Mouse (Mus musculus): ENCODE data around the gene Aldh3a1. TPM values are rescaled to one million over a fixed set of nuclear protein-coding genes. Genes with fewer than 3 reads are reported as not detected.
A peak's percentile ranks its signal among the peaks of the same experiment; 100 is the strongest.

The Aldh3a1 gene
- polyA plus RNA-seq, 1 experiment: 1.6 TPM

GRCm38 (mm10) chr11:61225511-61225910, 18.2 kb downstream of the Aldh3a1 start:
- TF ChIP-seq CTCF (IDR thresholded peaks at IDR 0.05; ENCODE audit: control insufficient read depth, insufficient read depth, insufficient replicate concordance, low read depth, low read length) (no peak), POLR2A (IDR thresholded peaks at IDR 0.05; ENCODE audit: control insufficient read depth, low read depth, low read length) (no peak)
- 0 out of 2 replicates have a peak, but pooled peaks cover 2% of the 10 kb centered on the region for H3K4me1 ChIP-seq (ENCODE audit: control insufficient read depth, insufficient read depth, low read length)
- H3K27ac ChIP-seq (ENCODE audit: control insufficient read depth, insufficient read depth, low read depth, low read length): no peak overlapping the region
- no peaks in the 10 kb centered on the region for H3K36me3 ChIP-seq (ENCODE audit: control insufficient read depth, insufficient read depth, low read length)
- no peaks in the 10 kb centered on the region for H3K27me3 ChIP-seq (ENCODE audit: control insufficient read depth, insufficient read depth, low read length)
- no peak overlapping the region for H3K4me3 ChIP-seq (ENCODE audit: control insufficient read depth, low read depth, low read length)

- TF ChIP-seq POLR2A (IDR thresholded peaks at IDR 0.05; ENCODE audit: control insufficient read depth, low read depth, low read length) (no peak), CTCF (IDR thresholded peaks at IDR 0.05; ENCODE audit: control insufficient read depth, insufficient read depth, insufficient replicate concordance, low read depth, low read length) (no peak)
- Histone ChIP-seq H3K4me1 (ENCODE audit: control insufficient read depth, insufficient read depth, low read length) (0 out of 2 replicates have a peak, but pooled peaks cover 2% of the 10 kb centered on the region), H3K36me3 (ENCODE audit: control insufficient read depth, insufficient read depth, low read length) (no peaks in the 10 kb centered on the region), H3K4me3 (ENCODE audit: control insufficient read depth, low read depth, low read length) (no peak overlapping the region), H3K27ac (ENCODE audit: control insufficient read depth, insufficient read depth, low read depth, low read length) (no peak overlapping the region), H3K27me3 (ENCODE audit: control insufficient read depth, insufficient read depth, low read length) (no peaks in the 10 kb centered on the region)
Observed at GRCm38 (mm10) chr11:61225941-61226412, 18.6 kb downstream of the Aldh3a1 start.

GRCm38 (mm10) chr11:61227816-61228215, 20.5 kb downstream of the Aldh3a1 start:
- 0 out of 2 replicates have a peak, but pooled peaks cover 2% of the 10 kb centered on the region for H3K4me1 ChIP-seq (ENCODE audit: control insufficient read depth, insufficient read depth, low read length)
- H3K4me3 ChIP-seq (ENCODE audit: control insufficient read depth, low read depth, low read length): no peak overlapping the region
- H3K36me3 ChIP-seq (ENCODE audit: control insufficient read depth, insufficient read depth, low read length): no peaks in the 10 kb centered on the region
- TF ChIP-seq POLR2A (IDR thresholded peaks at IDR 0.05; ENCODE audit: control insufficient read depth, low read depth, low read length): no peak
- TF ChIP-seq CTCF (IDR thresholded peaks at IDR 0.05; ENCODE audit: control insufficient read depth, insufficient read depth, insufficient replicate concordance, low read depth, low read length): no peak
- H3K27me3 ChIP-seq (ENCODE audit: control insufficient read depth, insufficient read depth, low read length): no peaks in the 10 kb centered on the region
- 0 out of 2 replicates have a peak overlapping the region, but pooled peaks have one; percentile 45 for H3K27ac ChIP-seq (ENCODE audit: control insufficient read depth, insufficient read depth, low read depth, low read length)

- H3K4me1 ChIP-seq (ENCODE audit: control insufficient read depth, insufficient read depth, low read length): 0 out of 2 replicates have a peak, but pooled peaks cover 2% of the 10 kb centered on the region
- H3K4me3 ChIP-seq (ENCODE audit: control insufficient read depth, low read depth, low read length): no peak overlapping the region
- no peaks in the 10 kb centered on the region for H3K27me3 ChIP-seq (ENCODE audit: control insufficient read depth, insufficient read depth, low read length)
- H3K36me3 ChIP-seq (ENCODE audit: control insufficient read depth, insufficient read depth, low read length): no peaks in the 10 kb centered on the region
- H3K27ac ChIP-seq (ENCODE audit: control insufficient read depth, insufficient read depth, low read depth, low read length): no peak overlapping the region; the same call in 1 of the 2 replicates
- TF ChIP-seq CTCF (IDR thresholded peaks at IDR 0.05; ENCODE audit: control insufficient read depth, insufficient read depth, insufficient replicate concordance, low read depth, low read length): no peak
Observed at GRCm38 (mm10) chr11:61228406-61228805, 21.1 kb downstream of the Aldh3a1 start.

- Histone ChIP-seq H3K4me1 (ENCODE audit: control insufficient read depth, insufficient read depth, low read length) (no peaks in the 10 kb centered on the region), H3K27ac (ENCODE audit: control insufficient read depth, insufficient read depth, low read depth, low read length) (peak overlapping the region; percentile 17), H3K4me3 (ENCODE audit: control insufficient read depth, low read depth, low read length) (no peak overlapping the region), H3K36me3 (ENCODE audit: control insufficient read depth, insufficient read depth, low read length) (no peaks in the 10 kb centered on the region), H3K27me3 (ENCODE audit: control insufficient read depth, insufficient read depth, low read length) (no peaks in the 10 kb centered on the region)
- TF ChIP-seq CTCF (IDR thresholded peaks at IDR 0.05; ENCODE audit: control insufficient read depth, insufficient read depth, insufficient replicate concordance, low read depth, low read length) (peak; percentile 41; the same call in 1 of the 2 replicates), POLR2A (IDR thresholded peaks at IDR 0.05; ENCODE audit: control insufficient read depth, low read depth, low read length) (no peak)
Observed at GRCm38 (mm10) chr11:61231329-61231728, 24.0 kb downstream of the Aldh3a1 start.

GRCm38 (mm10) chr11:61234174-61234573, 26.8 kb downstream of the Aldh3a1 start:
- no peak overlapping the region for H3K27ac ChIP-seq (ENCODE audit: control insufficient read depth, insufficient read depth, low read depth, low read length)
- TF ChIP-seq POLR2A (IDR thresholded peaks at IDR 0.05; ENCODE audit: control insufficient read depth, low read depth, low read length) (no peak), CTCF (IDR thresholded peaks at IDR 0.05; ENCODE audit: control insufficient read depth, insufficient read depth, insufficient replicate concordance, low read depth, low read length) (no peak)
- H3K4me1 ChIP-seq (ENCODE audit: control insufficient read depth, insufficient read depth, low read length): no peaks in the 10 kb centered on the region
- H3K36me3 ChIP-seq (ENCODE audit: control insufficient read depth, insufficient read depth, low read length): no peaks in the 10 kb centered on the region
- no peaks in the 10 kb centered on the region for H3K27me3 ChIP-seq (ENCODE audit: control insufficient read depth, insufficient read depth, low read length)
- no peak overlapping the region for H3K4me3 ChIP-seq (ENCODE audit: control insufficient read depth, low read depth, low read length)

- H3K27me3 ChIP-seq (ENCODE audit: control insufficient read depth, insufficient read depth, low read length): no peaks in the 10 kb centered on the region
Observed at GRCm38 (mm10) chr11:61236015-61236414, 28.7 kb downstream of the Aldh3a1 start.

More at GRCm38 (mm10) chr11:61236015-61236414, 28.7 kb downstream of the Aldh3a1 start:
- Histone ChIP-seq H3K4me3 (ENCODE audit: control insufficient read depth, low read depth, low read length) (no peak overlapping the region), H3K27ac (ENCODE audit: control insufficient read depth, insufficient read depth, low read depth, low read length) (no peak overlapping the region), H3K36me3 (ENCODE audit: control insufficient read depth, insufficient read depth, low read length) (no peaks in the 10 kb centered on the region), H3K4me1 (ENCODE audit: control insufficient read depth, insufficient read depth, low read length) (no peaks in the 10 kb centered on the region)
- TF ChIP-seq CTCF (IDR thresholded peaks at IDR 0.05; ENCODE audit: control insufficient read depth, insufficient read depth, insufficient replicate concordance, low read depth, low read length) (no peak), POLR2A (IDR thresholded peaks at IDR 0.05; ENCODE audit: control insufficient read depth, low read depth, low read length) (no peak)

Measured in testis, adult 2 months (tissue).